Comparison of ENCODE assay signal across 15 mouse cellular contexts in the genomic region with DNA sequence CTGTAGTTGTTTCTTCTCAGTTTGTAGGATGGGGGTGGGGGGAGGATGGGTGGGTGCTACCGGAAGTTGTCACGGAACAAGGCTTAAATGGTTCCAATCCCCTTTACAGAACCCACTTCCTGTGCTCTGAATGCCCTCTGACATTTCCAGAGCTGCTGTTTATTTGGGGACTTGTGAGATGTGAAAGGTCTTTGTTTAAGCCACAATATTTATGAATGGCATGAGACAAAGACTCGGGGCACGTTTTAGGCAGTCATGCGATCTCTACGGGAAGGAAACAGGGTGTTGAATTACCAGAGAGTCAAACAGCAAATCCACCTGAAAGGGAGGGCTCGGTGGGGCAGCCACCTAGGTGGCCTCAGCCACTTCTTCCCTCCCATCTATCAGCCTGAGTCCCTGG. TPM values are rescaled to one million over a fixed set of nuclear protein-coding genes. Genes with fewer than 3 reads are reported as not detected.
DNase-seq lines count a peak whose midpoint lies in the region; ATAC-seq and TF ChIP-seq lines count a peak whose summit lies in the region.
"Had no signal": no experiment of that assay in that cellular context is flagged by ENCODE, and none has a peak within 500 bp of the region (broad histone marks: within the 10 kb centered on the region; RNA-seq: fewer than 3 reads in every experiment).

No protein-coding gene starts in this region.

- peak; percentile 49 for DNase-seq in lung, postnatal 25 days (ENCODE audit: low spot score)
- DNase-seq in lung, postnatal 0 days (ENCODE audit: low spot score): no peak
- peak; percentile 45 for DNase-seq in embryo, embryonic 10.5 days (ENCODE audit: low spot score)
- DNase-seq in thymus, postnatal 14 days: peak; percentile 63
- no peak for DNase-seq in yolk sac, embryonic 10.5 days (ENCODE audit: low spot score)
- no peak for DNase-seq in heart, adult 9 months (ENCODE audit: low spot score in 2 of 2)
- DNase-seq in ovary, adult 18-20 months (ENCODE audit: low spot score): no peak
- DNase-seq: kidney, postnatal 36 days; right cerebral cortex, postnatal 25 days had no signal

- no peak for TF ChIP-seq CTCF in lung, postnatal 0 days (IDR thresholded peaks at IDR 0.05)

- no peak overlapping the region for H3K9ac ChIP-seq in lung, postnatal 0 days (replicated peaks; ENCODE audit: low read depth)
- H3K9ac ChIP-seq in limb, embryonic 12.5 days (replicated peaks): no peak overlapping the region
- H3K9ac ChIP-seq: hindbrain, embryonic 12.5 days; liver, embryonic 15.5 days had no signal

- H3K4me2 ChIP-seq in lung, postnatal 0 days (replicated peaks; ENCODE audit: low read depth, low read length): no peak overlapping the region
- H3K4me2 ChIP-seq in limb, embryonic 12.5 days: 0 out of 2 replicates have a peak overlapping the region, but pooled peaks have one; percentile 2
- H3K4me2 ChIP-seq: heart, embryonic 11.5 days; hindbrain, embryonic 12.5 days; liver, embryonic 15.5 days had no signal

- no peak for TF ChIP-seq EP300 in lung, postnatal 0 days (IDR thresholded peaks at IDR 0.05)

- no peaks in the 10 kb centered on the region for H3K36me3 ChIP-seq in lung, postnatal 0 days (ENCODE audit: insufficient read depth, low read length)
- no peaks in the 10 kb centered on the region for H3K36me3 ChIP-seq in limb, embryonic 12.5 days
- H3K36me3 ChIP-seq: hindbrain, embryonic 12.5 days; liver, embryonic 15.5 days had no signal

- WGBS in lung, postnatal 0 days: 9% methylated on average over 7 of the region's 7 CpGs
- WGBS in limb, embryonic 12.5 days: 11% methylated on average over 7 of the region's 7 CpGs

- H3K4me1 ChIP-seq in lung, postnatal 0 days (ENCODE audit: insufficient read depth, low read depth, low read length): no peaks in the 10 kb centered on the region
- peaks cover 7% of the 10 kb centered on the region for H3K4me1 ChIP-seq in limb, embryonic 12.5 days (replicated peaks)

- H3K27me3 ChIP-seq in lung, postnatal 0 days (replicated peaks; ENCODE audit: insufficient read depth, low read length): no peaks in the 10 kb centered on the region
- H3K27me3 ChIP-seq in limb, embryonic 12.5 days: no peaks in the 10 kb centered on the region
- H3K27me3 ChIP-seq: hindbrain, embryonic 12.5 days; liver, embryonic 15.5 days; megakaryocyte, embryonic 14.5 days had no signal

- ATAC-seq in lung, postnatal 0 days: no peak
- no peak for ATAC-seq in limb, embryonic 12.5 days (ENCODE audit: insufficient number of reproducible peaks, insufficient read depth, low FRiP score, low TSS enrichment, low read depth)
- ATAC-seq: forebrain, embryonic 16.5 days had no signal

- no peaks in the 10 kb centered on the region for H3K9me3 ChIP-seq in lung, postnatal 0 days (ENCODE audit: low read length)
- no peaks in the 10 kb centered on the region for H3K9me3 ChIP-seq in limb, embryonic 12.5 days
- H3K9me3 ChIP-seq: hindbrain, embryonic 12.5 days; liver, embryonic 15.5 days; megakaryocyte, embryonic 14.5 days had no signal

- H3K27ac ChIP-seq in lung, postnatal 0 days (ENCODE audit: low read length): no peak overlapping the region
- no peak overlapping the region for H3K27ac ChIP-seq in limb, embryonic 12.5 days
- H3K27ac ChIP-seq: hindbrain, embryonic 12.5 days; liver, embryonic 15.5 days had no signal

- no peak overlapping the region for H3K4me3 ChIP-seq in lung, postnatal 0 days (ENCODE audit: low read depth, low read length)
- H3K4me3 ChIP-seq in limb, embryonic 12.5 days (replicated peaks): no peak overlapping the region
- H3K4me3 ChIP-seq: hindbrain, embryonic 12.5 days; liver, embryonic 15.5 days; megakaryocyte, embryonic 14.5 days had no signal

RNA-seq across cellular contexts. Expression of a gene that starts 46.6 kb away (rescaled TPM):
- polyA plus RNA-seq in lung, postnatal 0 days (2015; fragmentation: Nextera tagmentation; extraction: Ambion mirVana): 59.2 and 60.3 TPM in 2 replicates
- 1.2 and 1.4 TPM in 2 replicates for polyA plus RNA-seq in limb, embryonic 12.5 days (2016; fragmentation: Nextera tagmentation; extraction: Ambion mirVana)

Comparison
In these comparisons a context has a peak if more than half of its experiments do, and no peak if none do; other contexts are left out.
1. DNase-seq: peak in lung, postnatal 25 days (single experiment), embryo, embryonic 10.5 days (single experiment) and thymus, postnatal 14 days (single experiment); none in lung, postnatal 0 days (single experiment), yolk sac, embryonic 10.5 days (single experiment), heart, adult 9 months (0 of 2) and ovary, adult 18-20 months (single experiment).
2. RNA of a gene that starts 46.6 kb away (polyA plus RNA-seq): 59.2 to 60.3 TPM in lung, postnatal 0 days; 1.2 to 1.4 TPM in limb, embryonic 12.5 days; every median in the first group is over 10 times any median in the second.